Mouse (Mus musculus) testis, adult 2 months (tissue): Measurements from ENCODE around the gene Cetn4. TPM values are rescaled to one million over a fixed set of nuclear protein-coding genes. Genes with fewer than 3 reads are reported as not detected.

Source experiments
- H3K27ac ChIP-seq: fragments of 200-500 bp; 2 replicates; pipeline ENCODE4 v1.5.1; 2012; ENCODE audit warnings: low read depth, low read length; ENCODE audit not compliant: control insufficient read depth, insufficient read depth
- H3K27me3 ChIP-seq: fragments of 200-500 bp; 2 replicates; pipeline ENCODE4 v1.6.1; 2012; ENCODE audit warnings: mild to moderate bottlenecking, low read length, moderate library complexity; ENCODE audit not compliant: control insufficient read depth, insufficient read depth
- H3K36me3 ChIP-seq: fragments of 200-500 bp; 2 replicates; pipeline ENCODE4 v1.6.1; 2012; ENCODE audit warnings: mild to moderate bottlenecking, low read length; ENCODE audit not compliant: control insufficient read depth, insufficient read depth
- H3K4me1 ChIP-seq: fragments of 200-500 bp; 2 replicates; pipeline ENCODE4 v1.6.1; 2012; ENCODE audit warnings: low read length; ENCODE audit not compliant: control insufficient read depth, insufficient read depth
- H3K4me3 ChIP-seq: fragments of 200-500 bp; 2 replicates; pipeline ENCODE4 v1.5.1; 2012; ENCODE audit warnings: low read depth, mild to moderate bottlenecking, low read length, moderate library complexity, mixed read lengths; ENCODE audit not compliant: control insufficient read depth
- CTCF ChIP-seq: fragments of 200-500 bp; IDR thresholded peaks from 2 replicates; pipeline ENCODE4 v1.5.1; 2012; ENCODE audit warnings: low read depth, mild to moderate bottlenecking, inconsistent platforms, low read length, moderate library complexity; ENCODE audit not compliant: control insufficient read depth, insufficient read depth, insufficient replicate concordance
- POLR2A ChIP-seq: fragments of 200-500 bp; IDR thresholded peaks from 2 replicates; pipeline ENCODE4 v1.6.1; 2012; ENCODE audit warnings: low read depth, mild to moderate bottlenecking, inconsistent platforms, low read length, moderate library complexity; ENCODE audit not compliant: control insufficient read depth
- polyA plus RNA-seq: library from polyadenylated mRNA; depleted of rRNA; stranded (reverse); fragments of >200 nt; gene quantifications from 2 replicates; pipeline ENCODE4 v1.2.3, GENCODE M21; 2012

Gene Cetn4
- polyA plus RNA-seq, 1 experiment = 172 TPM

- H3K4me3 ChIP-seq = no peak overlapping the region
- H3K4me1 ChIP-seq = peaks cover 13% of the 10 kb centered on the region
- H3K36me3 ChIP-seq = no peaks in the 10 kb centered on the region
- TF ChIP-seq POLR2A (no peak), CTCF (no peak)
- H3K27me3 ChIP-seq = peaks cover 3% of the 10 kb centered on the region
- H3K27ac ChIP-seq = no peak overlapping the region
Measured at GRCm38 (mm10) chr3:37347671-37348070, 35.2 kb upstream of the Cetn4 start.

GRCm38 (mm10) chr3:37342811-37343210, 30.3 kb upstream of the Cetn4 start:
- H3K36me3 ChIP-seq = no peaks in the 10 kb centered on the region
- H3K27me3 ChIP-seq = no peaks in the 10 kb centered on the region
- H3K27ac ChIP-seq = no peak overlapping the region
- H3K4me1 ChIP-seq = peaks cover 2% of the 10 kb centered on the region
- no peak overlapping the region for H3K4me3 ChIP-seq
- no peak for TF ChIP-seq CTCF

GRCm38 (mm10) chr3:37341110-37341509, 28.6 kb upstream of the Cetn4 start:
- H3K36me3 ChIP-seq = no peaks in the 10 kb centered on the region
- no peak overlapping the region for H3K4me3 ChIP-seq
- no peaks in the 10 kb centered on the region for H3K4me1 ChIP-seq
- TF ChIP-seq POLR2A (no peak), CTCF (peak; percentile 64; the same call in 1 of the 2 replicates)
- H3K27me3 ChIP-seq = no peaks in the 10 kb centered on the region
- no peak overlapping the region for H3K27ac ChIP-seq

GRCm38 (mm10) chr3:37334053-37334452, 21.5 kb upstream of the Cetn4 start:
- TF ChIP-seq POLR2A (no peak), CTCF (no peak)
- H3K27ac ChIP-seq = no peak overlapping the region
- no peaks in the 10 kb centered on the region for H3K4me1 ChIP-seq
- no peaks in the 10 kb centered on the region for H3K27me3 ChIP-seq
- no peak overlapping the region for H3K4me3 ChIP-seq
- no peaks in the 10 kb centered on the region for H3K36me3 ChIP-seq

- Histone ChIP-seq H3K36me3 (no peaks in the 10 kb centered on the region), H3K4me1 (no peaks in the 10 kb centered on the region), H3K27me3 (no peaks in the 10 kb centered on the region), H3K4me3 (no peak overlapping the region), H3K27ac (no peak overlapping the region)
- TF ChIP-seq CTCF (no peak), POLR2A (no peak)
Measured at GRCm38 (mm10) chr3:37331999-37332449, 19.5 kb upstream of the Cetn4 start.

- H3K27me3 ChIP-seq = no peaks in the 10 kb centered on the region
- H3K27ac ChIP-seq = no peak overlapping the region
- no peaks in the 10 kb centered on the region for H3K36me3 ChIP-seq
- H3K4me1 ChIP-seq = no peaks in the 10 kb centered on the region
- H3K4me3 ChIP-seq = no peak overlapping the region
- TF ChIP-seq CTCF (no peak), POLR2A (no peak)
Measured at GRCm38 (mm10) chr3:37329963-37330362, 17.5 kb upstream of the Cetn4 start.

GRCm38 (mm10) chr3:37328489-37328888, 16.0 kb upstream of the Cetn4 start:
- Histone ChIP-seq H3K4me1 (no peaks in the 10 kb centered on the region), H3K36me3 (no peaks in the 10 kb centered on the region), H3K4me3 (no peak overlapping the region), H3K27ac (no peak overlapping the region), H3K27me3 (no peaks in the 10 kb centered on the region)
- no peak for TF ChIP-seq CTCF
- no peak for TF ChIP-seq POLR2A

GRCm38 (mm10) chr3:37326627-37327026, 14.1 kb upstream of the Cetn4 start:
- Histone ChIP-seq H3K27ac (no peak overlapping the region), H3K27me3 (no peaks in the 10 kb centered on the region), H3K4me1 (no peaks in the 10 kb centered on the region), H3K36me3 (no peaks in the 10 kb centered on the region), H3K4me3 (no peak overlapping the region)
- TF ChIP-seq POLR2A (no peak), CTCF (no peak)
